Mouse (Mus musculus) layer of hippocampus, adult 6 months (tissue): Measurements from ENCODE around the gene 1810009A15Rik. TPM values are rescaled to one million over a fixed set of nuclear protein-coding genes. Genes with fewer than 3 reads are reported as not detected.

ENCODE experiments used
- long read RNA-seq, 2 experiments: library from polyadenylated mRNA; unstranded; transcript quantifications; one replicate each; pipeline ENCODE4 v2.0.0; 2019 to 2020
- microRNA-seq: library from miRNA; unstranded; fragments of <30 nt; microRNA quantifications from one replicate; pipeline ENCODE4 v1.2.0, GENCODE M21; 2020
- polyA plus RNA-seq: library from polyadenylated mRNA; unstranded; fragments of <200 nt; fragmentation: Nextera tagmentation; gene quantifications from 2 replicates; pipeline ENCODE4 v1.2.3, GENCODE M21; 2021

1810009A15Rik gene
- 77.9 and 90.8 TPM in 2 replicates for polyA plus RNA-seq
- long read RNA-seq, experiment 1, transcript 1810009A15Rik-201 (4 exons, 806 nt), result major isoform, 52 of 54 reads
- long read RNA-seq, experiment 1, partial matches to known transcripts, result 0 of 54 reads
- long read RNA-seq, experiment 1, other reads (novel, unspliced or antisense), result 1 of 54 reads
- long read RNA-seq, experiment 2, transcript 1810009A15Rik-201 (4 exons, 806 nt), result major isoform, 15 of 21 reads
- long read RNA-seq, experiment 2, partial matches to known transcripts, result 2 of 21 reads
- long read RNA-seq, experiment 2, other reads (novel, unspliced or antisense), result 1 of 21 reads

DNA sequence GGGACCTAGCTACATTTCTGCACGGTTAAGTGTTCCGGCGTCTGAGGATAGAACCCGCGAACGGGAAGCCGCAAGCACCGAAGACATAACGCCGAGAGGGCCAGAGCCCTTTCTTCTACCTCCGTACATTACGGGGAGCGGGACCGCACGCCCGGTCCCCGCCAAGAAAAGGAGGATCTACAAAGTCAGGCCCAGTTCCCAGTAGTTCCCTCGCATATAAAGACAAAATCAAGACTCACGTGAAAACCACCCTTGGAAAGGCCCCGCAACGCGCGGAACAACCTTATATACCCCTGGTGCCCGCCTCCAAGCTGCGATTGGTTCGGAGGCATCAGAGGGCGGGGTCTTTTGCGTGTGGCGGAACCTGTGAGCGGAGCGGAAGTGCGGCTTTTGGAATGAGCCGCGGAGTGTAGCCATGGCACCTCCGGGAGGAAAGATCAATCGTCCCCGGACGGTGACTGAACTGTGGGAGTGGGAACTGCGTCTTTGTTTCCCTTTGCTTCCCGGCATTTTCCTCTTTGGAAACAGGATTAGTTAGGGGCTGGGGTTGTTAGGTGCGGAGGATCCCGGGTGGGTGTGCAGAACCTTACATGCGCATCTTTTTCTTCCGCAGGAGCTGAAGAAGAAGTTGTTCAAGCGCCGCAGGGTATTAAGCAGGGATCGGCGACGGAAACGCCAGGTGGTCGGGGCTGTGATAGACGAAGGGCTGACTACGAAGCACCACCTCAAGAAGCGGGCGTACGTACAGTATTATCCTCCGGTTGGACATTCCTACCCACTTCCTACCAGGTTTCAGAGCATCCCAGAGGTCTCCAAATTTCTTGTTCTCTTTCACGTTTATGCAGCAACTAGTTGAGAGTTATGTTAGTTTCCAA lies at the start of gene 1810009A15Rik, which contains the start of gene Gm49416:
Gene 1810009A15Rik, plus strand, starts transcription at position 343 of the 875 bp plus-strand sequence.
Gene Gm49416, plus strand, starts transcription at position 416 of the 875 bp plus-strand sequence.

DNA sequence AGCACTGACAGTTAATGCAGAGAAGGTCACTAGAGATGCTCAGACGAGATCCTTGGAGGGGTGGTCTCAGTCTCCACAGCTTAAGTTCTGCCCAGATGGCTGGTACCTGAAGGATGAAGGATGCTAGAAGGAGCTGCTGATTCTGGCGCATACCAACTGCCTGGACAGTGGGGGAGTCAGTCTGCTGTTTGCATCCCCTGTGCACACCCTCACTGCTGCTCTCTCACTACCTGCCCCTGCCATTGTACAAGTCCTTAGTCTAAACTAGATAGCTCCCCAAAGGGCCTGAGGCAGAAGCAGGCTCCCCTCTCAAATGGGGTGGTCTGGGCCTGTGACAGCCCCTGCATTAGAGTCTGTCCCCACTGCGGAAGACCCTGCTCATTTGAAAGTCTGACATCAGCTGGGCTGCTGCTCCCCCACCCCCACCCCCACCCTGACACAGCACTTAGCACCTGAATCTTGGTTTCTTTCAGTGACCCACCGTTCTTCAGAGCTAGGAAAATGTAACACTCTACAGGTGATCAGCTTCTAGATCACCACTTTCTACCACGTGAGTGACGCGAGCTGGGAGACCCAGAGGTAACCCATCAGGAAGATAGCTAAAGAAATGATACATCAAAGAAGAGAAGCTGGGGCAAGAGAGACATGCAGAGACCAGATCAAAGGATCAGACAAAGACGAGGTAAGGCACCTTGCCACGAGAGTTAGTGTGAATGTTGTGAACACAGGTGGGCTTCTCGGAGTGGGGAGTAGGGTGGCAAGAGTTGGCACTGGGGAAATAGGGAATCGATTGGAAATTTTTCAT lies 49.3 kb upstream of the 1810009A15Rik start, which contains the start of gene Gng3:
Gene Gng3, minus strand, starts transcription at position 92 of the 805 bp plus-strand sequence.

DNA sequence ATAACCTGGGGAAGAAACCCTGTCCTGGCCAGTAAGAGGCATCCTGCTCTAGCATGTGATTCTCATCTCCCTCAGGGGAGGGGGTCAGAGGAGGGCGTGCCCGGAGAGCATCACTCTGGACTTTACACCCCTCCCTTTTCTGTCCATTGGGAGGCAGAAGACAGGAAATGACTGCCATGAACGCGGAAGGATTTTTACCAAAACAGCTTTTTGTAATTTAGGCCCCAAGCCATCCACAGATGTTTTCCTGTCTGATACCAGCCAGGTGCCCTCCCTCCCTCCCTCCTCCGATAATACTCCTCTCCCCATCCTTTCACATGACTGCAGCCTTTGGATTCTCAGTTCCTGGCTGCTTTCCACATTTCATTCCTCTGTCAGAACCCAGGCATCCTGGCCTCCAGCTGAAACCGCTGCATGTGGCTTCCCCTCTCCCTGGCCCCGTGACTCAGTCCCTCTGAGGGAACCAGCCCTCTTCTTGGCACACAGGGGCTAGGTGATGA lies 38.2 kb upstream of the 1810009A15Rik start, which contains the start of gene Lrrn4cl:
Gene Lrrn4cl, plus strand, starts transcription at position 367 of the 500 bp plus-strand sequence.

DNA sequence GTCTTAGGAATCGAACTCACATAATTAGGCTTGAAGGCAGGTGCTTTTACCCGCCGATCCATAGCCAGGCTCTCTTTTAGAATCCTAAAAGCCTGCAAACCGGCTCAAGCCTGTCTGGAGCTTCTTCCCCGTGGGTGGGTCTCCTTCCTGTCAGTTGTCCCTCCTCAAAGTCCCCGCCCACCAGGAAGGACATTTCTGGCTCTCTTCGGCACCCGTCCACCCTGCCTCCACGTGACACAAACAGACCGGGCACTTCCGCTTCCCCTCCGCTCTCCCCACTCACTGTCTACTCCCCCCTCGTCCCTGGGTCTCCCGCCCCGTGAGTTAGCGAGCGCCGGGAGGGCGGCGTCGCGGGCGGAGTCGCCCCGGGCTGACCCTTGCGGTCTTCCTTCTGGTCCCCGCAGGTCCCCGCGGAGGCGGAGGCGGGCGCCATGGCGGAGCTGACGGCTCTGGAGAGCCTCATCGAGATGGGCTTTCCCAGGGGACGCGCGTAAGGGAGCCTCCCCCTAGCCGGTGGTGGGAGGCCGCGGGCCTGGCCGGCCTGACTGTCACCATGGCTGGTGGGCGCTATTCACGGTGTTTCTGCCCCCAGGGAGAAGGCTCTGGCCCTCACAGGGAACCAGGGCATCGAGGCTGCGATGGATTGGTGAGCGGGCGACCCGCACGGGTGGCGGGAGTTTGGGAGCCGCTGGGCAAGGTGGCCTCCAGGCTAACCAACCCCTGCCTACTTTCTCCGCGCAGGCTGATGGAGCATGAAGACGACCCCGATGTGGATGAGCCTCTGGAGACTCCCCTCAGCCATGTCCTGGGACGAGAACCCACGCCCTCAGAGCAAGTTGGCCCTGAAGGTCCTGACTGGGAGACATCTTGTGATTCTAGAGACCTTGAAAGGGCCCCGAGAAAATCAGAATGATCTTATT lies 17.1 kb upstream of the 1810009A15Rik start, which contains the start of gene Ubxn1:
Gene Ubxn1, plus strand, starts transcription at position 230 of the 920 bp plus-strand sequence.

DNA sequence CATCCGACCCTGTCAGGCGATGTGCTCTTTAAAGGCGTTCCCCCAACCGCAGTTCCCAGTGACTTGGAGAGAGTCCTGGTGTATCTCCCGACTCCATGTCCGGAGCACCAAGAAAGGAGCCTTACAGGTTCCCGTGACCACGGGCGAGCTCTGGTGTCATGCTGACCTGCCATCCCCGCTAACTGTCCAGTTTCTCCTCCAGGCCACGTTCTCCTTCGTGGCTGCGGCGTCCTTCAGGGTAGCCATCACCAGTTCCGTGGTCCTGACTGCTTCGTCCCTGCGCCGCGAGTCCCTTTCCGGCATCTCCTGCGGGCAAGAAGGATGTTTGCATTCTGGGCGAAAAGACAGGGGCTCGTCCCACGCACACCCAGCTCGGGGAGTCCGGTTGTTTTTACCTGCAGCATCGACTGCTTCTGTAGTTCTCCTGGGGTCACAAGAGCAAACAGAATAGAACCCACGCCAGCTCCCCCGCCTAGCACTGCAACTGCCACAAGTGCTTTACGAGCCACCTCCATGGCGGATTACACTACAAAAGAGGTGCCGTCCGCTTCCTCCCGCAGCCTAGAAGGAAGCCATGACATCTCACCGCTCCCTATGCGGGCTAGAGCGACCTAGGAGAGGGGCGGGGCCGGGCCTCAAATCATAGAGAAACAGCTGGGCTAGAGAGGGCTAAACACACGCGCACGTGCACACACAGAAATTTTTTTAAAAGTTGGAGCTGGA lies 8.2 kb upstream of the 1810009A15Rik start, which contains the start of gene Uqcc3:
Gene Uqcc3, minus strand, starts transcription at position 613 of the 723 bp plus-strand sequence.

DNA sequence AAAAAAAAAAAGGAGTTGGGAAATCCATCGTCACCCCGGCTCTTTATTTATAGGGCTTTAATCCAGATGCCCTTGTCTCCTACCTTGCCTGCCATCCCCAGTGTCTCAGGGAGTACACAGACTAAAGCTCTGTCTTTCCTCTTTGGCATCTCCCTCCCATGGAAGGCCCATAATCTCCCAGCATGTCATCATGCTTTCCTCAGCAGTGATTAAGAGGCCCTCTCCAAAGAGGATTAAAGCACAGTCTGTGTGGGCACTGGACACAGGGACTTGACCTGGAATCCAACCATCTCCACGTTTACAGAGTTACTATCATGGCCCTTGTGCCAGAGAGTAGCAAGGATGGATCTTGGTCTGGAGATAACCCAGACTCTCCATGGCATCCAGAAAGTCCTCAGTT lies 5.0 kb upstream of the 1810009A15Rik start, which contains the start of the genes Lbhd1 and Gm49403:
Gene Lbhd1, plus strand, starts transcription at position 117 of the 400 bp plus-strand sequence.
Gene Gm49403, plus strand, starts transcription at position 315 of the 400 bp plus-strand sequence.

DNA sequence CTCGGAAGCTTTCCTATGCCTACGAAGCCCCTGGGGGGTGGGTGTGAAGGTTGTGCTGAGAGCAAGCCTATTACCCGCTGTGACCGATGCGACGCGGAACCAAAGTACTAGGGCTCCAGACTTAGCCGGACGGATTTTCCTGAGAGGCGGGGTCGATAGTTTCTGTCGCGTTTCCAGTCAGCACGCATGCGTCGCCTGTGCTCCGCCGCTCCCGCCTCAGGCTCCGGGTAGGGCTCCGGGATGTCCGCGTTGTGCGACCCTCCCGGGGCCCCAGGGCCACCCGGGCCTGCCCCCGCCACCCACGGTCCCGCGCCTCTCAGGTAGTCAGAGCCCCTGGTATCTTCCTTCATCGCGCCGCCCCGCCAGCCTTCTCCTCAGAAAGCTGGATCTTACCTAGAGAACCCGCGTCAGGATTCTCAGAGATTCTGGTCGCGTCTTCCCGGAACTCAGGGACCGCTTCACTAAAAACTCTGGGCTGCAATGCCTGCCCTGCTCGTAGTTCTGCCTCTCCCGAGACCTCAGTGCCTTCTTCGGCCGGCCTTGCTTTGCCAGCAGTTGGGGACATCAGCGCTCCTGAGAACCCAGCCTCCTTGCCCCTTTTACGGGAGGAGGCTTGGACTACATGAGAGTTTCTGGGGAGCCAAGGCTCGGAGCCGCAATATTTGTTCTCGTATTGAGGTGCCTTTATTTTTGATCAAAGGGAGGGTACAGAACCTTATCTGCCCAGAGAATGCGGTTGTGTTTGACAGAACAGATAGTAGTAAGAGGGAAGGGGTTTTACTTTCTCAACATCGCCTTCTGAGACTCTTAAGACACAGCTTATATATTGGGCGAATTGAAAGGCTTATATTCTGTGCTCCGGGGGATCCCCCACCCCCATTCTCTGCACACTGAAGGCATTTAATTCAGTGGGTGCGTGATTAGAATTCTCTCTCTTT lies 4.4 kb downstream of the 1810009A15Rik start, which contains the start of gene Ints5:
Gene Ints5, plus strand, starts transcription at position 177 of the 938 bp plus-strand sequence.

DNA sequence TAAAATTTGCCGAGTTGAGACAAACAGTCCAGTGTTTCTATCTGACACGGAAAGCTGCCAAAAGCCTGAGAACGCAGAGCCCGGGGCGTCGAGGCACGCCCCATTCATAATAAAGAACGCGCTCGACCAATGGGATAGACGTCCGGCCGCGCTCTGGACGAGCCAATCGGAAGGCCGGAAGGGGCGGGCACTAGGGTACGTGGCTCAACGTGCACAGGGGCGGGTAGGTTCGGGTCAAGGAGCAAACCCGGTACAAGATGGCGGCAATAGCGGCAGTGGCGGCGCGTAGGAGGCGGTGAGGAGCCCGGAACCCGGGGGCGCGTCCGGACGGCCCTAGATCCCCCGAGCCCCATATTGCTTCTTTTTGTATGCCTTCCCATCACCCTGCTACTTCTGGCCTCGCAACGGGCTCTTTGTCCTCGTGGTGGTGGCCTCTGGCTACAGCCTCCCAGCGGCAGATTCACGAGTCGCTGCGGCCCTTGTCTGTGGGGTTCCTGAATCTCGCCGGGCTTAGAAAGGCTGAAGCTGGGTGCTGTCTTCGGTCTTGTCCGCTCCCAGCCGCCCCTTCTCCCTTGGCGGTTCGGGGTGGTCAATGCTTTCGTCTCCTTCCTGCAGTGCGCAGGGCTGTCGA lies 9.3 kb downstream of the 1810009A15Rik start, which contains the start of gene Ganab:
Gene Ganab, plus strand, starts transcription at position 207 of the 631 bp plus-strand sequence.

DNA sequence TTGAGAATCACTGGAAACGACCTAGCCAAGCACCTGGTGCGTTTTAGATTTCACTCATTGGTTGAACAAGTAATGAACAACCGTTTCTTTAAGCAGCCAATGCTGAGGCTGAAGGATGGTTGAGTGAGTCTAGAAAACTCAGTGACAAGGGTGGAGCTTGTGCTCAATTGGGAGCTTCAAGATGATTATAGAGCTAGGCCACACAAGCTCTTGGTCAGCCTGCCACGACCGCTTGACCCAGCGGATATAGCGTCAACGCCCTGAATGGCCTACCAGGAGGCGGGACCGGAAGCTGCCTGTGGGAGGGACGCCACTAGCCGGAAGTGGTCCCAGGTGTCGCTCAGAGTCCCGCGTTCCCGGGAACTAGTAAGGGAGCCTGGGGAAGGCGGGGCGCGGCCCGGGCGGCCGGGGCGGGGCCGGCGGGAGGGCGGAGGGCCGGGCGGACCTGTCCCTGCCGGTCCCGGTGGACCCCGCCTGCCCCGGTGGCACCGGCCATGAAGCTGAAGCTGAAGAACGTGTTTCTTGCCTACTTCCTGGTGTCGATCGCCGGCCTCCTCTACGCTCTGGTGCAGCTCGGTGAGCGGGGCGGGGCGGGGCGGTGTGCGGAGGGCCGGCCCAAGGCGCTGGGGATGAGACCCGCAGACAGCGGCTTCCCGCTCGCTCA lies 31.6 kb downstream of the 1810009A15Rik start, which contains the start of gene B3gat3:
Gene B3gat3, plus strand, starts transcription at position 302 of the 664 bp plus-strand sequence.

DNA sequence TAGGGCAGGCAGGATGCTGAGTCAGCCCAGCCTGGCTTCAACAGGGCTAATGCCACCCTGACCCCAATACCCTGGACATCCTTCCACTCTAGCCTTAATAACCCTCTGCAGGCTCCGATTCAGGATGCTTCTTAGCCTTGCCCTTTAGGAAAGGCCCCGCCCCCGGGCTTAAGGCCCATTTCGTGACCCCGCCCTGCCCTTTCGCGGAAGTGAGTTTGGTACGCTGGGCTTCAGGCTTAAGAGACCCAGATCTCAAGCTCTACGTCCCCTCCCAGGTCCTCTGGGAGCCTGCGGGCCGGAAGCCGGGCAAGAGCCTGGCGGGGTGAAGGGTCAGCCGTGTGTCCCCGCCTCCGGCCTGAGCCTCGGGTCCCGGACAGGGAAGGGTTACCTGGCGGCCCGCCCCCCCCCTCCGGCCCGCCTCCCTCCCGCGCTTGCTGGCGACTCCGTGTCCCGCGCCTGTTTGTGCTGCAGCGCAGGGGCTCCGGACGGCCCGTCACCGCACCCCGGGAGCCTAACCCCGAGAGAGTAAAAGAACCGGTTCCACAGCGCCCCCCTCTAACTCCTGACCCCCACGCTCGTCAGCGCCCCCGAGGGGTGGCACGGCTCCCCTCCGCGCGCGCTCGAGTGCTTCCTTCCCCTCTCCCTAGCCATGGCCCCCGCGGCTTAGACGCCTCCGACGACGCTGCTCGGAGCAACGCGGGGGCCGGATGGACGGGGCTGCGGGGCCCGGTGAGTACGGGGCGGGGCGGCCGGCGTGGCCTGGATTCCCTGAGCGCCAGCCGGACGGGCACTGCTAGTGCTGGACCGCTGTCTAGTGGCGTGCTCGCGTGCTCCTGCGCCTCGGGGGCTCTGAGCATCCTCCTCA lies 40.8 kb downstream of the 1810009A15Rik start, which contains the start of the genes Rom1 and Eml3:
Gene Rom1, minus strand, starts transcription at position 133 of the 865 bp plus-strand sequence.
Gene Eml3, plus strand, starts transcription at position 329 of the 865 bp plus-strand sequence.

Small RNA genes lying within 50 kb of the gene (microRNA-seq; reads per million reads assigned to microRNA genes)
- not detected for gene Mir5136

Other genes with a start within 250 kb of the 1810009A15Rik start
- 58.8 and 86.9 TPM in 2 replicates for gene Chrm1, start 225.1 kb upstream of the 1810009A15Rik start, polyA plus RNA-seq
- 194 and 203 TPM in 2 replicates for gene Slc3a2, start 165.5 kb upstream of the 1810009A15Rik start, polyA plus RNA-seq
- gene Wdr74, start 153.0 kb upstream of the 1810009A15Rik start, polyA plus RNA-seq, result 60.1 and 61.7 TPM in 2 replicates
- 0.38 TPM in 1 of 2 replicates, not detected in the other for gene 1700092M07Rik, start 148.1 kb upstream of the 1810009A15Rik start, polyA plus RNA-seq
- 27.4 and 27.8 TPM in 2 replicates for gene Stx5a, start 147.4 kb upstream of the 1810009A15Rik start, polyA plus RNA-seq
- gene Nxf1, start 131.8 kb upstream of the 1810009A15Rik start, polyA plus RNA-seq, result 29.6 and 30.3 TPM in 2 replicates
- gene Tmem223, start 117.9 kb upstream of the 1810009A15Rik start, polyA plus RNA-seq, result 260 and 276 TPM in 2 replicates
- gene Tmem179b, start 114.4 kb upstream of the 1810009A15Rik start, polyA plus RNA-seq, result 34.5 and 40.0 TPM in 2 replicates
- 14.4 and 16.9 TPM in 2 replicates for gene Taf6l, start 102.4 kb upstream of the 1810009A15Rik start, polyA plus RNA-seq
- gene Polr2g, start 90.3 kb upstream of the 1810009A15Rik start, polyA plus RNA-seq, result 237 and 259 TPM in 2 replicates
- 1.8 and 2.2 TPM in 2 replicates for gene Zbtb3, start 86.3 kb upstream of the 1810009A15Rik start, polyA plus RNA-seq
- 16.3 and 23.9 TPM in 2 replicates for gene Ttc9c, start 69.5 kb upstream of the 1810009A15Rik start, polyA plus RNA-seq
- 6.1 and 6.8 TPM in 2 replicates for gene Hnrnpul2, start 68.8 kb upstream of the 1810009A15Rik start, polyA plus RNA-seq
- gene AC129217.1, start 59.1 kb upstream of the 1810009A15Rik start, polyA plus RNA-seq, result not detected in 2 replicates
- gene Bscl2, start 51.4 kb upstream of the 1810009A15Rik start, polyA plus RNA-seq, result 90.2 and 97.4 TPM in 2 replicates
- 238 and 326 TPM in 2 replicates for gene Gng3, start 49.7 kb upstream of the 1810009A15Rik start, polyA plus RNA-seq
- 0.16 and 0.25 TPM in 2 replicates for gene Lrrn4cl, start 38.1 kb upstream of the 1810009A15Rik start, polyA plus RNA-seq
- gene Ubxn1, start 17.4 kb upstream of the 1810009A15Rik start, polyA plus RNA-seq, result 153 and 176 TPM in 2 replicates
- gene Uqcc3, start 7.9 kb upstream of the 1810009A15Rik start, polyA plus RNA-seq, result 71.6 and 77.0 TPM in 2 replicates
- 3.7 and 5.7 TPM in 2 replicates for gene Lbhd1, start 5.1 kb upstream of the 1810009A15Rik start, polyA plus RNA-seq
- gene Gm49403, start 4.9 kb upstream of the 1810009A15Rik start, polyA plus RNA-seq, result not detected in 2 replicates
- 4.9 and 10.5 TPM in 2 replicates for gene Gm49416, start 73 bp downstream of the 1810009A15Rik start, polyA plus RNA-seq
- 6.6 and 8.1 TPM in 2 replicates for gene Ints5, start 4.2 kb downstream of the 1810009A15Rik start, polyA plus RNA-seq
- gene Ganab, start 9.2 kb downstream of the 1810009A15Rik start, polyA plus RNA-seq, result 20.4 and 22.5 TPM in 2 replicates
- gene B3gat3, start 31.5 kb downstream of the 1810009A15Rik start, polyA plus RNA-seq, result 45.2 and 47.5 TPM in 2 replicates
- gene Rom1, start 40.5 kb downstream of the 1810009A15Rik start, polyA plus RNA-seq, result 5.4 and 6.3 TPM in 2 replicates
- 3.5 and 4.0 TPM in 2 replicates for gene Eml3, start 40.7 kb downstream of the 1810009A15Rik start, polyA plus RNA-seq
- gene Mta2, start 53.0 kb downstream of the 1810009A15Rik start, polyA plus RNA-seq, result 22.3 and 23.3 TPM in 2 replicates
- gene Tut1, start 65.0 kb downstream of the 1810009A15Rik start, polyA plus RNA-seq, result 10.4 and 11.1 TPM in 2 replicates
- 400 and 450 TPM in 2 replicates for gene Eef1g, start 78.2 kb downstream of the 1810009A15Rik start, polyA plus RNA-seq
- gene Ahnak, start 100.4 kb downstream of the 1810009A15Rik start, polyA plus RNA-seq, result 5.6 and 7.2 TPM in 2 replicates
- not detected in 2 replicates for gene Scgb1a1, start 199.1 kb downstream of the 1810009A15Rik start, polyA plus RNA-seq
- 81.0 and 108 TPM in 2 replicates for gene Asrgl1, start 246.8 kb downstream of the 1810009A15Rik start, polyA plus RNA-seq